Mouse (Mus musculus) heart, postnatal 0 days (tissue): ENCODE data around the gene Setd3. TPM values are rescaled to one million over a fixed set of nuclear protein-coding genes. Genes with fewer than 3 reads are reported as not detected.

Source experiments
- ATAC-seq: fragments of 200-750 bp; cut with Nextera tagmentation; 2 replicates; pipeline ENCODE4 v1.8.0; 2017; ENCODE audit warnings: low read depth, moderate number of reproducible peaks, moderate library complexity; ENCODE audit not compliant: insufficient read depth
- DNase-seq: peaks from one replicate; pipeline ENCODE4 v3.0.0-alpha.2; 2016; ENCODE audit warnings: low spot score
- H3K27ac ChIP-seq: fragments of 300-500 bp; sonication (generic); 2 replicates; pipeline ENCODE4 v1.5.1; 2014; ENCODE audit warnings: low read depth, mild to moderate bottlenecking
- H3K27me3 ChIP-seq: fragments of 300-500 bp; sonication (generic); 2 replicates; pipeline ENCODE4 v1.6.1; 2014; ENCODE audit warnings: low read length, mixed read lengths; ENCODE audit not compliant: control insufficient read depth, insufficient read depth
- H3K36me3 ChIP-seq: fragments of 300-500 bp; sonication (generic); replicated peaks from 2 replicates; pipeline ENCODE4 v1.6.1; 2014; ENCODE audit warnings: low read length, mixed read lengths; ENCODE audit not compliant: control insufficient read depth, insufficient read depth
- H3K4me1 ChIP-seq: fragments of 300-500 bp; sonication (generic); 2 replicates; pipeline ENCODE4 v1.6.1; 2014; ENCODE audit warnings: antibody characterized with exemption; ENCODE audit not compliant: control insufficient read depth, insufficient read depth
- H3K4me2 ChIP-seq: fragments of 300-500 bp; sonication (generic); 2 replicates; pipeline ENCODE4 v1.6.1; 2014; ENCODE audit warnings: low read depth, mild to moderate bottlenecking, low read length, moderate library complexity
- H3K4me3 ChIP-seq: fragments of 300-500 bp; sonication (generic); 2 replicates; pipeline ENCODE4 v1.5.1; 2014; ENCODE audit warnings: low read depth, low read length
- H3K9ac ChIP-seq: fragments of 300-500 bp; sonication (generic); replicated peaks from 2 replicates; pipeline ENCODE4 v1.6.1; 2014; ENCODE audit warnings: low read depth, low read length, mixed read lengths
- H3K9me3 ChIP-seq: fragments of 300-500 bp; sonication (generic); replicated peaks from 2 replicates; pipeline ENCODE4 v1.6.1; 2016; ENCODE audit warnings: low read length; ENCODE audit not compliant: control insufficient read depth
- CTCF ChIP-seq: IDR thresholded peaks from 2 replicates; pipeline ENCODE4 v1.5.1; 2016; ENCODE audit warnings: antibody characterized with exemption, control low read depth, low read depth
- EP300 ChIP-seq: IDR thresholded peaks from 2 replicates; pipeline ENCODE4 v1.6.1; 2016; ENCODE audit warnings: antibody characterized with exemption, low read depth
- WGBS: fragments of 180-500 bp; shearing (Covaris S2); extraction: QIAGEN DNeasy Blood & Tissue Kit; methylation state at CpG from one replicate; pipeline ENCODE4 v1.1.7; 2014; 5-methylcytosine and 5-hydroxymethylcytosine counted together
- polyA plus RNA-seq: library from polyadenylated mRNA; unstranded; fragments of >200 nt; fragmentation: Nextera tagmentation; extraction: Ambion mirVana; gene quantifications from 2 replicates; pipeline ENCODE4 v1.2.1, GENCODE M21; 2015
- total RNA-seq: library from RNA; depleted of rRNA; stranded (reverse); fragments of >200 nt; gene quantifications from 2 replicates; pipeline ENCODE4 v1.2.3, GENCODE M21; 2014; ENCODE audit warnings: low replicate concordance

Gene Setd3
- total and polyA plus RNA-seq, 2 experiments from 2014 or later = 56.2 to 61.3 TPM

- DNase-seq (no peak), ATAC-seq (no peak)
- TF ChIP-seq CTCF (no peak), EP300 (no peak)
- H3K9ac ChIP-seq = no peak overlapping the region
- no peak overlapping the region for H3K4me2 ChIP-seq
- no peaks in the 10 kb centered on the region for H3K4me1 ChIP-seq
- H3K36me3 ChIP-seq = peaks cover 40% of the 10 kb centered on the region
- H3K4me3 ChIP-seq = no peak overlapping the region
- no peaks in the 10 kb centered on the region for H3K9me3 ChIP-seq
- 75% methylated on average over 5 of the region's 5 CpGs for WGBS
- H3K27me3 ChIP-seq = no peaks in the 10 kb centered on the region
- no peak overlapping the region for H3K27ac ChIP-seq
These were observed 35.3 kb downstream of the Setd3 start for GRCm38 (mm10) chr12:108143624-108144498.

- peaks cover 31% of the 10 kb centered on the region for H3K36me3 ChIP-seq
- H3K9me3 ChIP-seq = no peaks in the 10 kb centered on the region
- H3K27ac ChIP-seq = no peak overlapping the region
- WGBS = 58% methylated on average over 6 of the region's 6 CpGs
- no peak for DNase-seq
- no peak overlapping the region for H3K4me2 ChIP-seq
- TF ChIP-seq EP300 = no peak
- TF ChIP-seq CTCF = no peak
- no peak for ATAC-seq
- no peaks in the 10 kb centered on the region for H3K4me1 ChIP-seq
- no peak overlapping the region for H3K4me3 ChIP-seq
- no peak overlapping the region for H3K9ac ChIP-seq
- no peaks in the 10 kb centered on the region for H3K27me3 ChIP-seq
These were observed 43.4 kb downstream of the Setd3 start for GRCm38 (mm10) chr12:108135610-108136208.

DNA sequence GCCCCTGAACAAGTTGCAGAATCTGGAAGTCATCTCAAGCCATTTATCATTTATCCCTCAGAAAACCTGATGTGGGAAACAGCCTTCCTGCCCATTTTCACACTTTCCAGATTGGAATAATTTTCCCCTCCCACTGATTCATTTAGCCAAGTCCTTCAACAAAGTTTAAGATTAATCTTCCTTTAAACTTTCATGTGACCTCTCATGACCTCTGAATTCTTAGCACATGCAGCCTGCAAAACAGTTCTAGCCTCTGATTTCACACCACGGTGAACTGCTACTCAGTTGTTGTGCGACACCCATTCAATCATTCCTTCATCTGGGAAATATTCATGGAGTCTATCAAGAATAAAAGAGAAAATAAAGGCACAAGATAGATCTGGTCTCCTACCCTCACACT lies 45.9 kb downstream of the Setd3 start:
- Histone ChIP-seq H3K9ac (no peak overlapping the region), H3K27me3 (no peaks in the 10 kb centered on the region), H3K9me3 (0 out of 2 replicates have a peak, but pooled peaks cover 4% of the 10 kb centered on the region), H3K4me3 (no peak overlapping the region), H3K4me2 (no peak overlapping the region), H3K27ac (no peak overlapping the region), H3K36me3 (peaks cover 49% of the 10 kb centered on the region), H3K4me1 (no peaks in the 10 kb centered on the region)
- no peak for ATAC-seq
- 79% methylated on average over 2 of the region's 2 CpGs for WGBS
- TF ChIP-seq EP300 (no peak), CTCF (no peak)
- no peak for DNase-seq

DNA sequence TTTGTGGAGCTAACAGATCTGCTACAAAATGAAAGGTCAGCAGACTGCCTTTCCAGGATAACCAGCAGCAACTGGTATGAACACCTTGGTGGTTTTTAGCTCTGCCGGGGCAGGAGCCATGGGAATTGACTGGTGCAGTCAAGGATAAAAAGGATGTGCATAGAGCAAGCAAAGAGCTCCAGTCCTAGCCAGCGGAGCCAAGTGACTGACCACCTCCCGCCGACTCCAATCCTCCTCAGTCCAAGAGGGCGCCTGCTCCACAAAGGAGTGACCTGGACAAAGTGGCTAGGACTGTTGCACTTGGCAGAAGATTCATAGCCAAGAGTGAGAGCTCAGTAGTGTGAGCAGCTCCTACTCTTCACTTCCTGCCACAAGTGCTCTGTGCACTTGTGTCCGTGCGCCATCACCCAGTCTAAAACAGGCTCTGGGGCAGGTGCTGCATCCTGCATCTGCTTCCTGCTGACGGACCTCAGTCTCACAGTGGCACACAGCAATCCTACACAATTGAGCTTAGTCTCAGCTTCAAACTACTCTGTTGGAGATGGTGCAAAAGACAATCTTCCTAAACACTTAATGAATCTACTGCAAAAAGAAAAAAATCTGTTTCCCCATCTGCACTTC lies 46.6 kb downstream of the Setd3 start:
- H3K9ac ChIP-seq = no peak overlapping the region
- 82% methylated on average over 8 of the region's 8 CpGs for WGBS
- no peaks in the 10 kb centered on the region for H3K27me3 ChIP-seq
- no peaks in the 10 kb centered on the region for H3K4me1 ChIP-seq
- ATAC-seq = no peak
- H3K9me3 ChIP-seq = 0 out of 2 replicates have a peak, but pooled peaks cover 4% of the 10 kb centered on the region
- H3K4me2 ChIP-seq = no peak overlapping the region
- H3K27ac ChIP-seq = no peak overlapping the region
- H3K36me3 ChIP-seq = peaks cover 52% of the 10 kb centered on the region
- H3K4me3 ChIP-seq = no peak overlapping the region
- no peak for DNase-seq
- TF ChIP-seq EP300 = no peak
- TF ChIP-seq CTCF = no peak

- no peak overlapping the region for H3K27ac ChIP-seq
- H3K4me3 ChIP-seq = no peak overlapping the region
- no peaks in the 10 kb centered on the region for H3K9me3 ChIP-seq
- H3K4me1 ChIP-seq = peaks cover 4% of the 10 kb centered on the region
- H3K36me3 ChIP-seq = peaks cover 14% of the 10 kb centered on the region
- H3K27me3 ChIP-seq = no peaks in the 10 kb centered on the region
- H3K9ac ChIP-seq = no peak overlapping the region
- DNase-seq (peak; percentile 58), ATAC-seq (peak; percentile 69; the same call in 1 of the 2 replicates)
- H3K4me2 ChIP-seq = no peak overlapping the region
- TF ChIP-seq EP300 (no peak), CTCF (peak; percentile 90)
- 10% methylated on average over 2 of the region's 2 CpGs for WGBS
These were observed 57.8 kb downstream of the Setd3 start for GRCm38 (mm10) chr12:108121288-108121687.
